Mouse (Mus musculus) inflammation-experienced regulatory T-cells, adult 6 months (primary cell): ENCODE measurements around the gene Fhl3. TPM values are rescaled to one million over a fixed set of nuclear protein-coding genes. Genes with fewer than 3 reads are reported as not detected.
"Not testable (repeated sequence)": the region's sequence is repeated elsewhere in the genome, so short reads cannot be mapped to it uniquely, and the experiment has no call there.

Experiments
- ATAC-seq: one replicate; pipeline ENCODE4 v1.8.0; 2017
- polyA plus RNA-seq, 3 experiments: library from polyadenylated mRNA; unstranded; fragments of 100-300 nt; shearing (Covaris generic); gene quantifications; one replicate each; pipeline ENCODE4 v1.2.1; 2017

Fhl3 gene
- polyA plus RNA-seq, 3 experiments from 2014 or later = 8.2 to 15.6 (median 13.5) TPM

DNA sequence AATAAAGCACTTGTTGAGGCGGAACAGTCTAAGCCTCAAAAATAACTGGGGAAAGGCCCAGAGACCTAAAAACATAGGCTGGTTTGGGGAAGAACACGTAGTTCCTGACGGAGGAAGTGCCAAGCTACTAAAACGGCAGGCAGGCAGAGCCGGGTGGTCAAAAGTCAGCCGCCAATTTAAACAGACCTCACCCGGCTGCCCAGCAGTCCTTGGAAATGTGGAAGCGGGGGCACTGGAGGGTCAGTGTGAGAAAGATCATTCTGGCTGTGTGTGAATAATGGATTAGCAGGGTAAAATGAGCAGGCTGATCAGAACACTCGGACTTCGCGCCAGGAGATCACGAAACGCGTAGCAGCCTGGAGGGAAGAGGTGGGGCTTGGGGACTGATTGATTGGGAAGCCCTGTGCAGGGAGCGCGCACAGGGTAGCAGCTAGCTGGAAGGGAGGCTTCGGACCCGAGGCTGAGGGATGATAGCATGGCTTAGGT, 9.5 kb downstream of the Fhl3 start:
- no peak for ATAC-seq

DNA sequence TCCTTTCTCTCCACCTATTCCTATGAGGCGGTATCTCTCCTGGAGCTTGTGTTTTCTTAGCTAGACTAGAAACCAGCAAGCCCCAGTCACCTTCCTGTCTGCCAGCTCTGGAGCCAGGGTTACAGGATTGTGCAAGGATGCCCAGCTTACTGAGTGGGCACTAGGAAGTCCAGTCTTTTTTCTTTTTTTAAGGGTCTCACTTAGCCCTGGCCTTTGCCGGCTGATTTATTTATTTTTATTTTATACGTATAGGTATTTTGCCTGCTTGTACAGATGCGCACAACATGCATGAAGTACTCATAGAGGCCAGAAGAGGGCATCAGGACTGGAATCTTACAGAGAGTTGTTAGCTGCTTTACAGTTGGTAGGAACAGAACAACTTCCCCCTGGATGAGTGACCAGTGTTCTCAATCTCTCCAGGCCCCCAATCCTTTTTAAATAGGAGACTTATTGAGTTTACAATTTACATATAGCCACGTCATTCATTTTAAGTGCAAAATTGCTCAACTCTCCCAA, 10.3 kb downstream of the Fhl3 start:
- peak; percentile 25 for ATAC-seq

DNA sequence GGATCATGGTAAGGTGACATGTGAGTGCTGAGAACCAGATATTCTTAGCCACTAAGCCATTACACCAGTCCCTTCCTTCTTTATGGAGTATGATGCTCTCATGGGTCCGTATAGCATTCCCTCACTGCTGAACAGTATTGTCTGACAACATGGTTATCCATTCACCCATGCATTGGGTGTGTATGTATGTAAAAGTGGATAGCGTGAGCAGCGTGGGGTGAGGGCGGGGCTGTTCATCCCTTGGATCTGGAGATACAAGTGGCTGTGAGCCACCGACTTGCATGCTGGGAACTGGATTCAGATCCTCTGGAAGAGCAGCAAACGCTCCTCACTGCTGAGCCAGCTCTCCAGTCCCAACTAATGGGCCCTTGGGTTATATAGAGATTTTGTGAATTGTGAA, 12.1 kb downstream of the Fhl3 start:
- no peak for ATAC-seq

DNA sequence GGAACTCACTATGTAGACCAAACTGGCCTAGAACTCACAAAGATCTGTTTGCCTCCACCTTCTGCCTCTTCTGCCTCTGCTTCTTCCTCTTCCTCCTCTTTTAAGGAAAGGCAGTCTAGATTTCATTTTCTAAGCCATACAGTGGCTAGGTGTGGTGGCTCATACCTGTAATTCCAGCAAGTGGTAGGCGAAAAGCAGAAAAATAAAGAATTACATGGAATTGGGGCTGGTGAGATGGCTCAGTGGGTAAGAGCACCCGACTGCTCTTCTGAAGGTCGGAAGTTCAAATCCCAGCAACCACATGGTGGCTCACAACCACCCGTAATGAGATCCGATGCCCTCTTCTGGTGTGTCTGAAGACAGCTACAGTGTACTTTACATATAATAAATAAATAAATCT, 13.3 kb downstream of the Fhl3 start:
- ATAC-seq = not testable (repeated sequence)

DNA sequence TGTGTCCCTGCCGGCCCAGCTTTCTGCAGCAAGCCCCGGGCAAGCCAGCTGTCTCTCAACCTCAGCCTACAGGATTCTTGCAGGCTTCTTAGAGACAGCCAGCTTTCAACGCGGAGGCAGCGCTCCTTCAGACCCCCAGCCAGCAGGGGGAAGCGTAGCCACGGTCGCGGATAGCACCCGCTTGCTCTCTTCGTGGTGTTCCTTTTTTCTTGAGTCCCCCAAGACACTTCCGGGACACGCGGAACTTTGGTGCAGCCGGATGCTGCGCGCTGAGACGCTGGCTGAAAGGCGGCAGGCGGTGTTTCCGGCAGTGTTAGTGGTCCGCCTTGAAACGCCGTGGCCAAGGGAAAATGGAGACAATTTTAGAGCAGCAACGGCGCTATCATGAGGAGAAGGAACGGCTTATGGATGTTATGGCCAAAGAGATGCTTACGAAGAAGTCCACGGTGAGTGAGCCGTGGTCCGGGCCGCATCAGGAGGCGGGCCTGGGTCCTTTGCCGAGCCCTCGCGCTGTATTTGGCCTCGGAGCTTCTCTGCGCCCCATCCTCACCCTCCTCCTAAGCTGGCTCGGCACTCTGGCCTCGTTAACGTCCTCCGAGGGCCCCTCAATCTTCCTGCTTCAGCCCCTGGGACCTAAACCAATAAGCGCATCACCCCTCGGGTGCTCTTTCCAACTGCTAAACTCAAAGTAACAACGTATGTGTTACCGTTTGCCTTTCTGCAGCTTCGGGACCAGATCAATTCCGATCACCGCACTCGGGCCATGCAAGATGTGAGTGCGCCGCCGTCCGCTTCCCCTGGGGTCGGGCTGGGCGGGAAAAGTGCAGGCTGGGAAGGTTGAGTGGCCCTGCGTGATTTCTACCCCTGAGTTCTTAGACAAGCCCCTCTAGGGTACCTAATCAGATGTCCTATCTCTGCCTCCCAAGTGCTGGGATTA, 14.3 kb downstream of the Fhl3 start, which contains the start of gene Sf3a3:
TSS of gene Sf3a3 (plus strand) at position 232 of the 937 bp plus-strand sequence.
- ATAC-seq = peak; percentile 97

DNA sequence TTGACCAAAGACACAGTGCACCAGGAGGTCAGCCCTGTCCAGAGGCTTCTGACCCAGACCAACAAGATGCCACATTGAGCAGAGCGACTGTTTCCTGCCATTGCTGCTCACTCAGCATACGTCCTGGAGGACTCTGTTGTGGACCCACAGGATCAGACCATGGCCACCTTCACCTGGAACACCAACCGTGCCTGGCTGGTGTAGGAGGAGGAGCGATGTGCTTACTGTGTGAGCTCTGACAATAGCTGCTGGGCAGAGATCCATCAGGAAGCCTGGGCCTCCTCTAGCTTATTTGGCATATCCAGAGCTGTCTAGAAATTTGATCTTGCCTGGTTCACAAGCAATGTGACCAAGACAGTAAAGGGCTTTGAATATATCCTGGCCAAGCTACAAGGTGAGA, 18.6 kb downstream of the Fhl3 start:
- ATAC-seq = no peak

DNA sequence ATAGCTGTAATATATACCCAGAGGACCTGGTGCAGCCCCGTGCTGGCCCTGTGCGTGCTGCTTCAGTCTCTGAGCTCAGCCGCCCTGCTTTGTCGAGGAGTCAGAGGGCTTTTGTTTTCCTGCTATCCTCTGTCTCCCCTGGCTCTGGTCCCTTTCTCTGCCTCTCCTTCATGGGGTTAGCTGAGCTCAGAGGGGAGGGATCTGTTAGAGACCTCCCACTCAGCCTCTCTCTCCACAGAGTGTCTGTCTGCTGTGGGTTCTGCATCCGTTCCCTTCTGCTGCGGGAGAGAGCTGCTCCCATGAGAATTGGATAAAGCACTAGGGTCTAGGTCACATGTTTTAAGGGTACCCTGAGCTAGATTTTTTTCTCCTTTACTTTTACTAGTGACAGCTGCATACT, 25.6 kb downstream of the Fhl3 start:
- no peak for ATAC-seq

DNA sequence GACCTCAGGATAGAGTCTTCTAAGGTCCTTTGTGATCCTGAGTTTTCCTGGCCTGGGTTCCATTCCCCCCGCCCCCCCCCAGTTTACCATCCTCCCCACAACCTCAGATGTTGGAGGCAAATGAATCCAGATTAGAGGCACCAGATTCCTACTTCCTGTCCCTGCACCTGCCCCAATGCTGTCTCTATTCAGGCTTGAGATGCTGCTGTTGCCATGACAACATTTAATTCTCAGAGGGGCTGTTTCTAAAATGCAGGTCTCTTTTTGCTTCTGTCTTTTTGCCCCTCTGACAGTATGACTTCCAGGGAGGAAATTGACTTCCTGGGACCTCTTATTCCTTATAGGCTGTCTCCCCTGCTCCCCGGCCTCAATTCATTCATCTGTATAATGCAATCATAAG, 36.5 kb downstream of the Fhl3 start:
- ATAC-seq = no peak

DNA sequence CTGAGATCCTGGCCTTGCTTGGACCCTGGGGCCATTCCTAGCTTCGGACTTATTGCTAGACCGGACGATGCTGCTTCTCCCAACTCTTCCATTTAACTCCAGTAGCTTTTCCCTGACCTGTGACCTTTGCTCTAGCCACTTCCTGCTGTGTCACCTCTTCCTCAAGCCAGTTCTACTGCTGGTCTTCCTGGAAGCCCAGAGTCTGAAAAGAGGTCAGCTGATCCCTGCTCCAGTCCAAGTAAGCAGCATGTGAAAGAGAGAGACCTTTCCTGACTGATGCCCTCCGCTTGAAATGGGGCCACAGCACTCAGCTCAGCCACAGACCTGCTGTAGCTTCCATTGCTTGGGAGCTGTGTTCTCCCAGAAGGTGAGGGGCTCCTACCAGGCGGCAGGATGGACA, 37.0 kb downstream of the Fhl3 start:
- no peak for ATAC-seq

DNA sequence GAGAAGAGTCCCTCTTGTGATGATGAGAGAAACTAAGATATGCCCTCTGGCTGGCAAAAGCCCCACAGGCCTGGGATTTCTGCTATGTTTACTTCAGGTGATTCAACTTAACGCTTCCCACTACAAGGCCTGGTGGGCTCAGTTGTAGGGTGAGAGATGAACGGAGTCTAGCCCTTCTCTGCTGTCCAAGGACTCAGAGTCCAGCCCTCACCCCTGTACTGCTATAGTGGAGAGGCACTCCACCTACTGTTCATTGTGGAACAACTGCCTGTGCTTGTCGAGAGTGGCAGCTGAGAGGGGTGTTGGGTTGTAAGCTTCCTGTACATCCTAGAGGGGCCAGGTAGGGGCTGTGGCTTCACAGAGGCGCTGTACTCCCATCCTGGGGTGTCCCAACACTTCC, 37.5 kb downstream of the Fhl3 start:
- ATAC-seq = no peak

DNA sequence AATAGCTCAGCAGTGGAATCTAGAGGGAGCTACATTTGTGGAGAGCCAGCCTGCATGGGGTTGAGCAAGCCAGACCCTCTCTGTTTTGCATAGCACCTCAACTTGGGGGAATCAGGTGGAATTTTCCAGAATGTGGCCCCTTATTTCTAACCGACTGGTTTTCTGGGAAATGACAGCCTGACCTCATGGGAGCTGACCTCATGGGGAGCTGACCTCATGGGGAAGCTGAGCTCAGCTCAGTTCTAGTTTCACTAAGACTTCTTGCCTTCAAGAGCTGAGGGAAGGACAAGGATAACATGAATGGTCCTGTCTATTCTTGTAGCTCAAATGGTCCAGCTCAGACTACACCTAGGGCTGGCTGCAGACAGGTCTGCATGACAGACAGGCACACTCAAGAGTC, 38.3 kb downstream of the Fhl3 start:
- no peak for ATAC-seq

DNA sequence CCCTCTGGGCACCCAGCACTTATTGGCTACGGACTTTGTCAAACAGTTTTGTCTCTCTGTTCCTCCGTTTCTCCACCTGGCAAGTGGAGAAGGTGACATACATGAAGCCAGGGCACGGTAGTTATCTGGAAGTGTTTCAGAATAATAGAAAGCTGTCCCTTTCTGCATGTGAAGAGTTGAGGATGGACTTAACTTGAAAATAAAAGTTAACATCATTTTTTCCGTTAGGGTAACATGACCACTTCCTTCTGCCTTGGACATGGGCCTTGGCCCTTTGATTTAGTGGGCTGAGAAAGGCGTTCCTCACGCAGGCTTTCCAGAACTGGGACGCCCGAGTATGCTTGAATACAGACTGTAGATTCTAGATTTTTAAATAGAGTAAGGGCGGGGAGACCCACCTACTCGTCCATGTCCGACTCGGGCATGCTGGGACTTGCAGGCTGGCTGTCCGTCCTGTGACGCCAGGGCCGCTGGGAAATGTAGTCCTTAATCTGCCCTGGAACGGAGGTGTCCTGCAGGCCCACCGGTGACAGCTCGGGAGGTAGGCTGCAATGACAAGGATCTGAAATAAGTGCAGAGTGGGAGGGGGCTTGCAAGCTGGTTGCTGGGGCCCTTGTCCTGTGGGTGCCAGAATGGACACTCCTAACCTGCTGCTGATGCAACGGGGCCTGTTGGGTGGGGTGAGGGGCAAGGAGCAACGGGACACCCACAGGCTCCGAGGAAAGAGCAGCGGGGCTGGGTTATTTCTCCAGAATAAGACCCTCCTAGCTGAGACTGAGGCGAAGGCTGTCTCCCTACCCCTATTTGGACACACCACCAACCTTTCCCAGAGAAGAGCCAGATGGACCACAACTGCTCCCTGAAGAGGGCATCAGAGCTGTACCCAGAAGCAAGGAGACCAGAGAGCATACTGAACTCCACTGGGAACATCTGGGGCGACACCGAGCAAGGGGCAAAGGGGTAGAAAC, 41.2 kb downstream of the Fhl3 start, which contains the start of gene Inpp5b:
TSS of gene Inpp5b (plus strand) at position 475 of the 968 bp plus-strand sequence.
- ATAC-seq = peak; percentile 52

DNA sequence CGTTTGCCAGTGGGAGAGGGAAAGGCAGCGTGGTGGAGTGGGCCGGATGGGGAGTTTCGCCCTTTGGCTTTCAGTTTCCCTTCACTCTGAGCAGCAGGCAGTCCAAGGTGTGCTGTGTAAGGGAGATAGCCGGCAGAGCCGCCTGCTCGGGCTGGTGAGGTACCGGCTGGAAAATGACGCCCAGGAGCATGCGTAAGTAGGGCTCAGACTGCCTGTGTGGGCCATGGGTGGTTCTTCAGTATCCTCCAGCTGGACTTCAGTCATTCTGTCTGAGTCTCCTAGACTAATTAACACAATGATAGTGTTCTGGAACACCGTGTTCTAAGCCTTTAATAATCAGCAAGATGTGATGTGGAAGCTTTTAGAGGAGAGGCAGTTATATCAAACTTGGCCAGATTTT, 42.3 kb downstream of the Fhl3 start:
- ATAC-seq = no peak

DNA sequence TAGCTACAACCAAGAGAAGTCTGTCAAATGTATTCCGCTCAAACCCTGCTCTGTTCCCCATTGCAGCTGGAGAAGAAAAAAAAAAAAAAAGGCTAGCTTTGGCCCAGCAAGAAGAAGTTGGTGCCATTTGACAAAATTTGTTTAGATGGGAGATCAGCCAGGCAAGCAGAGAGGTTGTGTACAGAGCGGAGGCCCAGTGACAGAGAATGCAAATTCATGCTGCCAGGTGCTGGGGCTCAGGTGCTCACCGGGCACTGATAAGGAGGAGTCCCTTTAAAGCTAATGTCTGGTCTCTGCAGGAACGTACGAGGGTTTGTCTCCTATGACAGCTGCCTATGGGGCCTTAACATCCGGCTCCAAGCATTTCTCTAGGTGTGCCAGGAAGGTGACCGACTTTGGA, 46.1 kb downstream of the Fhl3 start:
- no peak for ATAC-seq

DNA sequence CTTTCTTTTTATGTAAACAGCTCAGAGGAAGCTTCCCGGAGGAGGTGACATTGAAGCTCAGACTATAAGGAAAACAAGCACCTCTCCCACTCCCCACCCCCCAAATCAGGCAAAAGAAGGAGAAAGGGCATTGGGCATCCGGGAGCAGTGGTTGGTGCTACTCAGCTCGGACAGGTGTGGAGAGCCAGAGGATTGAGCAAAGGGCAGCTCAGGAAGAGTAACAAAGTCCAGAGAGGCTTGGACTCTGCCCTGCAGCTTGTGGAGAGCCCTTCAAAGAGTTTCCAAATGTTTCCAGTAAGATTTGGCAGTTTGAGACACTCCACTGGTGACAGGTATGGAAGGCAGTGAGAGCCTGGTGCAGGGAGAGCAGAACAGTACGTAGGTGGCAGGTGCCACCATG, 47.4 kb downstream of the Fhl3 start:
- ATAC-seq = no peak

DNA sequence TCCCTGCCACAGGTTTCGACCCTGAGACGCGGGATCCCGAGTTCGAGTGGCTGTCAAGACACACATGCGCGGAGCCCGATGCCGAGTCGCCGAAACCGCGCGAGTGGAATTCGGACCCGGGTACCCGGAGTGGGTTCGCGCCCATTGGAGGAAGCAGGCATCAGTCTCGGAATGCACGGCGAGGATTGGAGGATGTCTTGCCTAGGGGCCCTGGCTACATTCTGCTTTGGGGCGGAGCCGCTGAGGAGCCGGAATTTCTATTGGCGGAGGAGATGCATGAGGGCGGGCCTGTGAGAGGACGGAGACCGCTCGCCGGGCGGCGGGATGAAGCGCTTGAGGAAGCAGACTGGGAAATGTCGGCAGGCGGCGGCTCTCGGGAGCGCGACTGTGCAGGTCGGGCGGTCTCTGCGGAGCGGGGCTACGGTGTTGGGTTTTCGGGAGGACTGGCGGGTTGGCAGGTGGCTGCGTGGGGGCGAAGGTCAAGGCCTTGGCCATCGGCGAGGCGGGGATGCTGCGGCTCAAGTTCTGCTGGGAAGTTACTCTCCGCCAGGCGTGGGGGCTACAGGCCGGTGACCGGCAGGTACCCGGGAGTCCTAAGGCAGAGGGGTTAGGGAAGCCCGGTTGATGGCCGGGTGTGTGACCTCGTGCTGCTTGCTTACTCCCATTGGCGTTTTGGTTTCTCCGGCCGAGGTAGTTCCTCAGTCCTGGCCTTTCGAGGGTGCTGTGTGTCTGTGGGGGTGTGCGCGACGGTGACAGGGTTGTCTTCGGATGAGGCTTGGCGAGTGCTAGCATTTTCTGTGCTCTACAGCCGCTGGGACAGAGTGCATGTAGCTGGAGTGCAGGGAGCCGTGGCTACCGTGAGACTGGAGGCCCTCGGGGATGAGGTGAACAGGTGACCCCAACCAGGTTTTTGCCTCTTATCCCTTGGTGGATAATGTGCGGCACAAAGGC, 51.1 kb downstream of the Fhl3 start:
- peak; percentile 91 for ATAC-seq

DNA sequence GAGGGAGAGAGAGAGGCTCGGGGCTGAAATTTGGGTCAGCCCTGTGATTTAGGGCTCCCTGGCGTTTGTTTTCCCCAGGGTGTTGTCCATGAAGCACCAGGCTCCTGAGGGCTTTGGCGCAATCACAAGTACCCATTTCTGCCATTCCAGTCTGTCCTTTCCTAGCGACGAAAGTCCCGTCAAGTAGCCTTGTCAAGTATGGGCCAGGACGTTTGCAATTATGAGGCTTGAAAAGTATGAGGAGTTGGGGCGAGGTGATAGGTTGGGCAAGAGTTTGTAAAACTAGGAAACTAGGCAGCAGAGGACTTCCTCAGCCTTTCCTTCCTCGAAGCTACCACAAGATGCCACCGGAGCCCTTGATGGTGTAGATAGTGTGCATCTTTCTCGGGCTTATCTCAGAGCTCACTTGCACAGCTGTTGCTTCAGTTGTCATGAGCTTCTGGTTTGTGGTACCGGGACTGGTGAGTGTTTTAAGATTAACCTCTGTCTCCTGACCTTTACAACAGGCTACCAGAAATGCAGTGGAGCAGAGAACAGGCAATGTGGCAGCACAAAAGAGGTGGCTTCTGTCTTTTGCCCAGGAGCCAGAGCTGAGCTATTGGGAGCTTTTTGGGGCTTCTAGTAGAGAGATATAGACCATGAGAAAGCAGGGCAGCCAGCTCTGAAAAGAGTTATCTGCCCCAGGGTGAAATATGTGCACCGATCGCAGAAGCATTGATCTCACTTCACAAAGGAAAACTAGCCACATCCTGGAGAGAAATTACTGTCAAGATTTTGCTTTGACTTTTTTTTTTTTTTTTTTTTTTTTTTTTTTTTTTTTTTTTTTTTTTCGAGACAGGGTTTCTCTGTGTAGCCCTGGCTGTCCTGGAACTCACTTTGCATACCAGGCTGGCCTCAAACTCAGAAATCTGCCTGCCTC, 52.0 kb downstream of the Fhl3 start:
- peak; percentile 48 for ATAC-seq

DNA sequence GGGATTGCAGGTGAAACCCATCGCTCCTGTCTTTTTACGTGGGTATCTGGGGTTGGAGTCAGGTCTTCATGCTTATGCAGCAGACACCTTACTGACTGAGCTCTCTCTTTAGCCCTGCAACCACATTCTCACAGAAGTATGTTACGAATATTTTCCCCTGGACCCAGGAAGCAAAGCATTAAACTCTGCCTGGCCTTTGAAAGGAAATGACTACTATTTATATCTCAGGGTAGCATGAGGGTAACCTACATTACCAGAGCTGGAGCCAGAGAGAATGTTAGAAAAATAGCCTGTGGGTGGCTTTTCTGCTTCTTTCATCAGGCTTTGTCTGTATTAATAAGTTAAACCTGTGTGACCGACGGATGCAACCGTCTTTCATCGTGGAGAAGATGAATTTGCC, 55.0 kb downstream of the Fhl3 start:
- peak; percentile 44 for ATAC-seq
